Mouse (Mus musculus) liver, embryonic 13.5 days (tissue): ENCODE results near the gene Rexo1. TPM values are rescaled to one million over a fixed set of nuclear protein-coding genes. Genes with fewer than 3 reads are reported as not detected.

ENCODE experiments used
- ATAC-seq: fragments of 200-750 bp; cut with Nextera tagmentation; 2 replicates; pipeline ENCODE4 v1.8.0; 2017; ENCODE audit warnings: low read depth, mild to moderate bottlenecking, moderate number of reproducible peaks, moderate library complexity
- DNase-seq: peaks from one replicate; pipeline ENCODE4 v3.0.0; 2022
- H3K27ac ChIP-seq: fragments of 300-500 bp; sonication (generic); 2 replicates; pipeline ENCODE4 v1.5.1; 2015; ENCODE audit warnings: moderate library complexity, mild to moderate bottlenecking, inconsistent platforms
- H3K27me3 ChIP-seq: fragments of 300-500 bp; sonication (generic); 2 replicates; pipeline ENCODE4 v1.6.1; 2015; ENCODE audit warnings: mild to moderate bottlenecking, inconsistent platforms
- H3K36me3 ChIP-seq: fragments of 300-500 bp; sonication (generic); 2 replicates; pipeline ENCODE4 v1.6.1; 2015; ENCODE audit warnings: mild to moderate bottlenecking, inconsistent platforms
- H3K4me1 ChIP-seq: fragments of 300-500 bp; sonication (generic); replicated peaks from 2 replicates; pipeline ENCODE4 v1.6.1; 2015; ENCODE audit warnings: inconsistent platforms
- H3K4me2 ChIP-seq: fragments of 300-500 bp; sonication (generic); 2 replicates; pipeline ENCODE4 v1.6.1; 2015; ENCODE audit warnings: inconsistent platforms, mild to moderate bottlenecking, moderate library complexity
- H3K4me3 ChIP-seq: fragments of 300-500 bp; sonication (generic); replicated peaks from 2 replicates; pipeline ENCODE4 v1.5.1; 2015; ENCODE audit warnings: mild to moderate bottlenecking, inconsistent platforms
- H3K9ac ChIP-seq: fragments of 300-500 bp; sonication (generic); 2 replicates; pipeline ENCODE4 v1.6.1; 2015; ENCODE audit warnings: mild to moderate bottlenecking, inconsistent platforms
- H3K9me3 ChIP-seq: fragments of 300-500 bp; sonication (generic); replicated peaks from 2 replicates; pipeline ENCODE4 v1.6.1; 2016; ENCODE audit warnings: inconsistent platforms
- WGBS: fragments of 180-500 bp; shearing (Covaris S2); methylation state at CpG from one replicate; pipeline ENCODE4 v1.1.7; 2015; ENCODE audit not compliant: insufficient replicate concordance; 5-methylcytosine and 5-hydroxymethylcytosine counted together
- microRNA-seq: library from miRNA; unstranded; fragments of <30 nt; microRNA quantifications from one replicate; pipeline ENCODE4, GENCODE M21; 2016
- polyA plus RNA-seq: library from polyadenylated mRNA; unstranded; fragments of >200 nt; fragmentation: Nextera tagmentation; extraction: Ambion mirVana; gene quantifications from 2 replicates; pipeline ENCODE4 v1.2.1, GENCODE M21; 2015

The Rexo1 gene
- polyA plus RNA-seq, 1 experiment from 2014 or later = 13.8 TPM

GRCm38 (mm10) chr10:80502819-80503314 lies 58.5 kb downstream of the Rexo1 start:
- H3K4me1 ChIP-seq = peaks cover 17% of the 10 kb centered on the region
- H3K27ac ChIP-seq = no peak overlapping the region
- DNase-seq (no peak), ATAC-seq (no peak)
- H3K4me3 ChIP-seq = no peak overlapping the region
- H3K9ac ChIP-seq = no peak overlapping the region
- H3K9me3 ChIP-seq = no peaks in the 10 kb centered on the region
- no peaks in the 10 kb centered on the region for H3K36me3 ChIP-seq
- 5% methylated on average over 22 of the region's 22 CpGs for WGBS
- peaks cover 95% of the 10 kb centered on the region for H3K27me3 ChIP-seq
- no peak overlapping the region for H3K4me2 ChIP-seq

- peaks cover 17% of the 10 kb centered on the region for H3K4me1 ChIP-seq
- no peak overlapping the region for H3K4me2 ChIP-seq
- 5% methylated on average over 7 of the region's 7 CpGs for WGBS
- H3K9me3 ChIP-seq = no peaks in the 10 kb centered on the region
- no peak overlapping the region for H3K27ac ChIP-seq
- no peak overlapping the region for H3K4me3 ChIP-seq
- DNase-seq (no peak), ATAC-seq (no peak)
- no peaks in the 10 kb centered on the region for H3K36me3 ChIP-seq
- no peak overlapping the region for H3K9ac ChIP-seq
- peaks cover 95% of the 10 kb centered on the region for H3K27me3 ChIP-seq
Measured at GRCm38 (mm10) chr10:80502291-80502690, 59.1 kb downstream of the Rexo1 start.

DNA sequence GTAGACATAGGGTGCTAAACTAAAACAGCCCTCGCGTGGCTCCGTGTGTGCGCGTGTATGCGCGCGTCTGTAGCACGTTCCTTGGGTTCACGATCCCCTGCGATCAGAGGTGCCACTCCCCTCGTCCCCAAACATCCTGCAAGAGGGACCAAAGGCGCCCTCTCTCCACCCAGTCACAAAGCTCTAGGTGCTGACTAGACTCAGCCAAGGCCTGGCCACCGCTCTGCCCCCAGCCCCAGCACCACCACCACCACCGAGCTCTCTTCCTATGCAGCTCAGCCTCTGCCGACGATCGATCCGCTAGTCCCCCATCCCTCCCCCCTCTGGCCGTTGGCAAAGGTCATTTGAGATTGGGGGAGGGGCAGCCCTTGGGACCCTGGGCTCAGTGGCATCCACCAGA lies 64.9 kb downstream of the Rexo1 start:
- peak overlapping the region; percentile 42 for H3K4me3 ChIP-seq
- WGBS = 3% methylated on average over 20 of the region's 20 CpGs

GRCm38 (mm10) chr10:80495901-80496300 lies 65.5 kb downstream of the Rexo1 start:
- WGBS = 1% methylated on average over 35 of the region's 35 CpGs
- H3K4me1 ChIP-seq = peaks cover 17% of the 10 kb centered on the region
- no peak overlapping the region for H3K27ac ChIP-seq
- H3K27me3 ChIP-seq = peaks cover 100% of the 10 kb centered on the region
- peak overlapping the region; percentile 61 for H3K4me2 ChIP-seq
- no peak overlapping the region for H3K9ac ChIP-seq
- no peaks in the 10 kb centered on the region for H3K9me3 ChIP-seq
- DNase-seq (no peak), ATAC-seq (no peak)
- no peaks in the 10 kb centered on the region for H3K36me3 ChIP-seq
- peak overlapping the region; percentile 42 for H3K4me3 ChIP-seq

More for the DNA sequence above, 64.9 kb downstream of the Rexo1 start:
- Histone ChIP-seq H3K4me1 (peaks cover 17% of the 10 kb centered on the region), H3K9me3 (no peaks in the 10 kb centered on the region), H3K36me3 (no peaks in the 10 kb centered on the region), H3K4me2 (peak overlapping the region; percentile 61), H3K9ac (no peak overlapping the region), H3K27me3 (peaks cover 100% of the 10 kb centered on the region), H3K27ac (no peak overlapping the region)
- ATAC-seq = no peak
- DNase-seq = no peak

GRCm38 (mm10) chr10:80494732-80495131 lies 66.6 kb downstream of the Rexo1 start, which contains the start of gene Onecut3:
Gene Onecut3 (plus strand): TSS chr10:80494835.
- H3K4me1 ChIP-seq = peaks cover 17% of the 10 kb centered on the region
- DNase-seq (no peak), ATAC-seq (0 out of 2 replicates have a peak, but pooled peaks have one; percentile 12)
- WGBS = 1% methylated on average over 40 of the region's 42 CpGs
- H3K4me2 ChIP-seq = peak within 1 kb of the TSS; percentile 61
- 0 out of 2 replicates have a peak within 1 kb of the TSS, but pooled peaks have one; percentile 10 for H3K9ac ChIP-seq
- no peak within 1 kb of the TSS for H3K27ac ChIP-seq
- no peaks in the 10 kb centered on the region for H3K36me3 ChIP-seq
- H3K9me3 ChIP-seq = no peaks in the 10 kb centered on the region
- peaks cover 100% of the 10 kb centered on the region for H3K27me3 ChIP-seq
- H3K4me3 ChIP-seq = peak within 1 kb of the TSS; percentile 42

Small RNAs within 50 kb of the gene (microRNA-seq; reads per million reads assigned to microRNA genes)
- gene Mir6912 = 1.5 reads per million

Other genes starting within 250 kb of the Rexo1 start
- gene 2310011J03Rik, start 241.0 kb downstream of the Rexo1 start, polyA plus RNA-seq = 42.3 and 43.7 TPM in 2 replicates
- gene Pcsk4, start 232.1 kb downstream of the Rexo1 start, polyA plus RNA-seq = 5.3 TPM in 2 replicates
- gene Reep6, start 231.6 kb downstream of the Rexo1 start, polyA plus RNA-seq = 50.9 and 65.0 TPM in 2 replicates
- 1.8 and 2.5 TPM in 2 replicates for gene Adamtsl5, start 213.1 kb downstream of the Rexo1 start, polyA plus RNA-seq
- gene Plk5, start 205.1 kb downstream of the Rexo1 start, polyA plus RNA-seq = 0.12 TPM in 1 of 2 replicates, not detected in the other
- 1.0 and 1.1 TPM in 2 replicates for gene Mex3d, start 173.9 kb downstream of the Rexo1 start, polyA plus RNA-seq
- gene Mbd3, start 162.0 kb downstream of the Rexo1 start, polyA plus RNA-seq = 81.2 and 87.4 TPM in 2 replicates
- gene Uqcr11, start 154.7 kb downstream of the Rexo1 start, polyA plus RNA-seq = 474 and 603 TPM in 2 replicates
- 55.2 and 56.2 TPM in 2 replicates for gene Tcf3, start 127.9 kb downstream of the Rexo1 start, polyA plus RNA-seq
- 0.02 TPM in 1 of 2 replicates, not detected in the other for gene Onecut3, start 66.7 kb downstream of the Rexo1 start, polyA plus RNA-seq
- gene Atp8b3, start 22.4 kb downstream of the Rexo1 start, polyA plus RNA-seq = 0.02 and 0.03 TPM in 2 replicates
- 13.4 and 14.1 TPM in 2 replicates for gene Klf16, start 15.8 kb upstream of the Rexo1 start, polyA plus RNA-seq
- 45.1 and 51.7 TPM in 2 replicates for gene Abhd17a, start 28.8 kb upstream of the Rexo1 start, polyA plus RNA-seq
- gene Scamp4, start 41.3 kb upstream of the Rexo1 start, polyA plus RNA-seq = 52.0 and 54.6 TPM in 2 replicates
- gene Adat3, start 41.3 kb upstream of the Rexo1 start, polyA plus RNA-seq = 5.7 and 6.3 TPM in 2 replicates
- 1.4 and 1.5 TPM in 2 replicates for gene Gm49322, start 44.5 kb upstream of the Rexo1 start, polyA plus RNA-seq
- 46.0 and 51.1 TPM in 2 replicates for gene Csnk1g2, start 61.3 kb upstream of the Rexo1 start, polyA plus RNA-seq
- gene Btbd2, start 95.5 kb upstream of the Rexo1 start, polyA plus RNA-seq = 11.5 and 12.7 TPM in 2 replicates
- gene Mknk2, start 116.6 kb upstream of the Rexo1 start, polyA plus RNA-seq = 71.4 and 73.8 TPM in 2 replicates
- gene Mob3a, start 140.4 kb upstream of the Rexo1 start, polyA plus RNA-seq = 31.6 and 38.5 TPM in 2 replicates
- gene Izumo4, start 140.6 kb upstream of the Rexo1 start, polyA plus RNA-seq = 6.1 and 7.5 TPM in 2 replicates
- 24.9 and 25.6 TPM in 2 replicates for gene Ap3d1, start 180.7 kb upstream of the Rexo1 start, polyA plus RNA-seq
- 7.4 and 7.8 TPM in 2 replicates for gene Dot1l, start 193.6 kb upstream of the Rexo1 start, polyA plus RNA-seq
- 35.7 and 48.5 TPM in 2 replicates for gene Sf3a2, start 236.6 kb upstream of the Rexo1 start, polyA plus RNA-seq
- gene Plekhj1, start 237.1 kb upstream of the Rexo1 start, polyA plus RNA-seq = 97.5 and 105 TPM in 2 replicates
- gene Amh, start 243.7 kb upstream of the Rexo1 start, polyA plus RNA-seq = not detected in 2 replicates